Mouse (Mus musculus) neural tube, embryonic 15.5 days (tissue): ENCODE results near the gene Zfp692. TPM values are rescaled to one million over a fixed set of nuclear protein-coding genes. Genes with fewer than 3 reads are reported as not detected.
A peak's percentile ranks its signal among the peaks of the same experiment; 100 is the strongest.
"Not testable (repeated sequence)": the region's sequence is repeated elsewhere in the genome, so short reads cannot be mapped to it uniquely, and the experiment has no call there.

ENCODE experiments used
- ATAC-seq: fragments of 200-750 bp; cut with Nextera tagmentation; 2 replicates; pipeline ENCODE4 v1.8.0; 2017; ENCODE audit warnings: mild to moderate bottlenecking, moderate TSS enrichment, moderate library complexity; ENCODE audit not compliant: low FRiP score
- H3K27ac ChIP-seq: fragments of 300-500 bp; sonication (generic); replicated peaks from 2 replicates; pipeline ENCODE4 v1.5.1; 2015; ENCODE audit warnings: mild to moderate bottlenecking, inconsistent platforms
- H3K27me3 ChIP-seq: fragments of 300-500 bp; sonication (generic); replicated peaks from 2 replicates; pipeline ENCODE4 v1.6.1; 2015; ENCODE audit warnings: inconsistent platforms
- H3K36me3 ChIP-seq: fragments of 300-500 bp; sonication (generic); 2 replicates; pipeline ENCODE4 v1.6.1; 2015; ENCODE audit warnings: inconsistent platforms
- H3K4me1 ChIP-seq: fragments of 300-500 bp; sonication (generic); 2 replicates; pipeline ENCODE4 v1.6.1; 2015; ENCODE audit warnings: inconsistent platforms
- H3K4me2 ChIP-seq: fragments of 300-500 bp; sonication (generic); 2 replicates; pipeline ENCODE4 v1.6.1; 2015; ENCODE audit warnings: inconsistent platforms, mild to moderate bottlenecking, moderate library complexity
- H3K4me3 ChIP-seq: fragments of 300-500 bp; sonication (generic); replicated peaks from 2 replicates; pipeline ENCODE4 v1.5.1; 2015; ENCODE audit warnings: mild to moderate bottlenecking, inconsistent platforms
- H3K9ac ChIP-seq: fragments of 300-500 bp; sonication (generic); replicated peaks from 2 replicates; pipeline ENCODE4 v1.6.1; 2015; ENCODE audit warnings: mild to moderate bottlenecking, inconsistent platforms
- H3K9me3 ChIP-seq: fragments of 300-500 bp; sonication (generic); replicated peaks from 2 replicates; pipeline ENCODE4 v1.6.1; 2016; ENCODE audit warnings: inconsistent platforms
- WGBS: fragments of 180-500 bp; shearing (Covaris S2); methylation state at CpG from one replicate; pipeline ENCODE4 v1.1.7; 2015; ENCODE audit warnings: mixed read lengths; 5-methylcytosine and 5-hydroxymethylcytosine counted together
- polyA plus RNA-seq: library from polyadenylated mRNA; unstranded; fragments of >200 nt; fragmentation: Nextera tagmentation; extraction: Ambion mirVana; gene quantifications from 2 replicates; pipeline ENCODE4 v1.2.1, GENCODE M21; 2015

The Zfp692 gene
- polyA plus RNA-seq, 1 experiment from 2014 or later = 33.3 TPM

- H3K36me3 ChIP-seq = no peaks in the 10 kb centered on the region
- H3K4me2 ChIP-seq = no peak overlapping the region
- no peaks in the 10 kb centered on the region for H3K27me3 ChIP-seq
- H3K9ac ChIP-seq = no peak overlapping the region
- 81% methylated on average over 9 of the region's 9 CpGs for WGBS
- no peak overlapping the region for H3K4me3 ChIP-seq
- no peak for ATAC-seq
- H3K4me1 ChIP-seq = no peaks in the 10 kb centered on the region
- no peak overlapping the region for H3K27ac ChIP-seq
- H3K9me3 ChIP-seq = no peaks in the 10 kb centered on the region
Observed at GRCm38 (mm10) chr11:58289992-58290682, 16.7 kb upstream of the Zfp692 start.

- H3K9ac ChIP-seq = no peak overlapping the region
- WGBS = 84% methylated on average over 4 of the region's 4 CpGs
- H3K36me3 ChIP-seq = no peaks in the 10 kb centered on the region
- H3K4me2 ChIP-seq = no peak overlapping the region
- H3K4me3 ChIP-seq = no peak overlapping the region
- H3K9me3 ChIP-seq = no peaks in the 10 kb centered on the region
- no peaks in the 10 kb centered on the region for H3K27me3 ChIP-seq
- H3K4me1 ChIP-seq = no peaks in the 10 kb centered on the region
- no peak overlapping the region for H3K27ac ChIP-seq
- no peak for ATAC-seq
Observed at GRCm38 (mm10) chr11:58290812-58291211, 16.1 kb upstream of the Zfp692 start.

- H3K4me3 ChIP-seq = no peak overlapping the region
- no peak overlapping the region for H3K9ac ChIP-seq
- H3K4me1 ChIP-seq = no peaks in the 10 kb centered on the region
- no peaks in the 10 kb centered on the region for H3K36me3 ChIP-seq
- no peak for ATAC-seq
- no peaks in the 10 kb centered on the region for H3K27me3 ChIP-seq
- H3K4me2 ChIP-seq = no peak overlapping the region
- no peak overlapping the region for H3K27ac ChIP-seq
- 50% methylated on average over 4 of the region's 4 CpGs for WGBS
- H3K9me3 ChIP-seq = no peaks in the 10 kb centered on the region
Observed at GRCm38 (mm10) chr11:58292791-58293190, 14.1 kb upstream of the Zfp692 start.

GRCm38 (mm10) chr11:58297396-58297795, 9.5 kb upstream of the Zfp692 start:
- H3K4me3 ChIP-seq = no peak overlapping the region
- H3K4me2 ChIP-seq = no peak overlapping the region
- H3K9ac ChIP-seq = no peak overlapping the region
- H3K27me3 ChIP-seq = no peaks in the 10 kb centered on the region
- H3K4me1 ChIP-seq = peaks cover 9% of the 10 kb centered on the region; the same call in 1 of the 2 replicates
- H3K9me3 ChIP-seq = no peaks in the 10 kb centered on the region
- no peaks in the 10 kb centered on the region for H3K36me3 ChIP-seq
- no peak overlapping the region for H3K27ac ChIP-seq
- 59% methylated on average over 6 of the region's 6 CpGs for WGBS
- no peak for ATAC-seq

GRCm38 (mm10) chr11:58301057-58301456, 5.8 kb upstream of the Zfp692 start:
- Histone ChIP-seq H3K27me3 (no peaks in the 10 kb centered on the region), H3K27ac (peak overlapping the region; percentile 76), H3K4me3 (peak overlapping the region; percentile 71), H3K4me1 (peaks cover 16% of the 10 kb centered on the region), H3K9ac (0 out of 2 replicates have a peak overlapping the region, but pooled peaks have one; percentile 0), H3K4me2 (peak overlapping the region; percentile 69), H3K9me3 (no peaks in the 10 kb centered on the region), H3K36me3 (no peaks in the 10 kb centered on the region)
- 13% methylated on average over 13 of the region's 13 CpGs for WGBS
- peak; percentile 42; the same call in 1 of the 2 replicates for ATAC-seq

- H3K9me3 ChIP-seq = no peaks in the 10 kb centered on the region
- peak overlapping the region; percentile 53 for H3K9ac ChIP-seq
- peak overlapping the region; percentile 71 for H3K4me3 ChIP-seq
- peak overlapping the region; percentile 69 for H3K4me2 ChIP-seq
- peak overlapping the region; percentile 90 for H3K27ac ChIP-seq
- no peaks in the 10 kb centered on the region for H3K36me3 ChIP-seq
- peaks cover 23% of the 10 kb centered on the region for H3K4me1 ChIP-seq
- H3K27me3 ChIP-seq = no peaks in the 10 kb centered on the region
- ATAC-seq = peak; percentile 92
- WGBS = under 1% methylated on average over 36 of the region's 36 CpGs
Observed at GRCm38 (mm10) chr11:58301837-58302754, 4.8 kb upstream of the Zfp692 start.

GRCm38 (mm10) chr11:58302774-58303445, 4.0 kb upstream of the Zfp692 start:
- no peaks in the 10 kb centered on the region for H3K27me3 ChIP-seq

GRCm38 (mm10) chr11:58303594-58303993, 3.3 kb upstream of the Zfp692 start:
- peak overlapping the region; percentile 69 for H3K4me2 ChIP-seq
- no peak overlapping the region for H3K27ac ChIP-seq
- 13% methylated on average over 7 of the region's 7 CpGs for WGBS
- peak overlapping the region; percentile 40 for H3K9ac ChIP-seq
- no peaks in the 10 kb centered on the region for H3K9me3 ChIP-seq
- no peaks in the 10 kb centered on the region for H3K36me3 ChIP-seq
- H3K4me3 ChIP-seq = peak overlapping the region; percentile 29
- ATAC-seq = no peak
- H3K4me1 ChIP-seq = peaks cover 34% of the 10 kb centered on the region
- no peaks in the 10 kb centered on the region for H3K27me3 ChIP-seq

More at GRCm38 (mm10) chr11:58302774-58303445, 4.0 kb upstream of the Zfp692 start:
- Histone ChIP-seq H3K27ac (peak overlapping the region; percentile 90), H3K4me1 (peaks cover 29% of the 10 kb centered on the region), H3K9me3 (no peaks in the 10 kb centered on the region), H3K4me3 (peak overlapping the region; percentile 71), H3K36me3 (no peaks in the 10 kb centered on the region), H3K9ac (peak overlapping the region; percentile 53), H3K4me2 (peak overlapping the region; percentile 69)
- ATAC-seq = peak; percentile 11
- WGBS = under 1% methylated on average over 26 of the region's 26 CpGs

GRCm38 (mm10) chr11:58305299-58305698, 1.6 kb upstream of the Zfp692 start:
- H3K27me3 ChIP-seq, H3K4me2 ChIP-seq, H3K4me3 ChIP-seq, H3K27ac ChIP-seq, H3K9me3 ChIP-seq, ATAC-seq, H3K9ac ChIP-seq, H3K36me3 ChIP-seq: not testable (repeated sequence)
- 95% methylated on average over 8 of the region's 8 CpGs for WGBS
- H3K4me1 ChIP-seq = peaks cover 34% of the 10 kb centered on the region

- under 1% methylated on average over 42 of the region's 42 CpGs for WGBS
- H3K4me2 ChIP-seq = peak overlapping the region; percentile 93
- peak overlapping the region; percentile 54 for H3K4me3 ChIP-seq
- H3K27ac ChIP-seq = peak overlapping the region; percentile 82
- H3K27me3 ChIP-seq = no peaks in the 10 kb centered on the region
- no peaks in the 10 kb centered on the region for H3K9me3 ChIP-seq
- H3K9ac ChIP-seq = peak overlapping the region; percentile 62
- H3K36me3 ChIP-seq = 0 out of 2 replicates have a peak, but pooled peaks cover 10% of the 10 kb centered on the region
- peaks cover 25% of the 10 kb centered on the region for H3K4me1 ChIP-seq
- peak; percentile 64 for ATAC-seq
Observed at GRCm38 (mm10) chr11:58307411-58308080, 677 bp downstream of the Zfp692 start.

GRCm38 (mm10) chr11:58308661-58309060, 1.8 kb downstream of the Zfp692 start:
- Histone ChIP-seq H3K4me3 (no peak overlapping the region), H3K9me3 (no peaks in the 10 kb centered on the region), H3K4me1 (peaks cover 22% of the 10 kb centered on the region), H3K4me2 (no peak overlapping the region), H3K36me3 (0 out of 2 replicates have a peak, but pooled peaks cover 10% of the 10 kb centered on the region), H3K9ac (no peak overlapping the region), H3K27ac (no peak overlapping the region), H3K27me3 (no peaks in the 10 kb centered on the region)
- ATAC-seq = no peak
- WGBS = 95% methylated on average over 9 of the region's 9 CpGs
